Mouse (Mus musculus): ENCODE results near the gene Olfr598. TPM values are rescaled to one million over a fixed set of nuclear protein-coding genes. Genes with fewer than 3 reads are reported as not detected.

Gene Olfr598
- polyA plus RNA-seq (2014; fragmentation: Illumina TruSeq; extraction: RNeasy Lipid Tissue Mini Kit (QIAGEN cat#74804); ENCODE audit: low read depth, low replicate concordance) = not detected

GRCm38 (mm10) chr7:103323268-103323667 is at the start of gene Olfr598:
Gene Olfr598 (plus strand): TSS chr7:103323568.

GRCm38 (mm10) chr7:103305348-103305747 is 18.0 kb upstream of the Olfr598 start, which contains the start of gene Olfr596:
Gene Olfr596 (plus strand): TSS chr7:103305648.

GRCm38 (mm10) chr7:103316015-103316414 is 7.4 kb upstream of the Olfr598 start, which contains the start of gene Olfr597:
Gene Olfr597 (plus strand): TSS chr7:103316315.

GRCm38 (mm10) chr7:103335617-103336016 is 12.2 kb downstream of the Olfr598 start, which contains the start of gene Olfr599:
Gene Olfr599 (plus strand): TSS chr7:103335917.

GRCm38 (mm10) chr7:103349569-103349968 is 26.2 kb downstream of the Olfr598 start, which contains the start of gene Olfr600:
Gene Olfr600 (minus strand): TSS chr7:103349669.

GRCm38 (mm10) chr7:103362555-103362954 is 39.2 kb downstream of the Olfr598 start, which contains the start of gene Olfr601:
Gene Olfr601 (minus strand): TSS chr7:103362655.

Other genes starting within 250 kb of the Olfr598 start
- gene Olfr584, start 241.7 kb upstream of the Olfr598 start, polyA plus RNA-seq (2014; fragmentation: Illumina TruSeq; extraction: RNeasy Lipid Tissue Mini Kit (QIAGEN cat#74804); ENCODE audit: low read depth, low replicate concordance) = not detected
- gene Olfr585, start 225.8 kb upstream of the Olfr598 start, polyA plus RNA-seq (2014; fragmentation: Illumina TruSeq; extraction: RNeasy Lipid Tissue Mini Kit (QIAGEN cat#74804); ENCODE audit: low read depth, low replicate concordance) = not detected
- gene Olfr586, start 197.9 kb upstream of the Olfr598 start, polyA plus RNA-seq (2014; fragmentation: Illumina TruSeq; extraction: RNeasy Lipid Tissue Mini Kit (QIAGEN cat#74804); ENCODE audit: low read depth, low replicate concordance) = not detected
- gene Olfr588-ps1, start 182.7 kb upstream of the Olfr598 start, polyA plus RNA-seq (2014; fragmentation: Illumina TruSeq; extraction: RNeasy Lipid Tissue Mini Kit (QIAGEN cat#74804); ENCODE audit: low read depth, low replicate concordance) = not detected
- gene Olfr589, start 167.2 kb upstream of the Olfr598 start, polyA plus RNA-seq (2014; fragmentation: Illumina TruSeq; extraction: RNeasy Lipid Tissue Mini Kit (QIAGEN cat#74804); ENCODE audit: low read depth, low replicate concordance) = not detected
- gene Olfr591, start 145.2 kb upstream of the Olfr598 start, polyA plus RNA-seq (2014; fragmentation: Illumina TruSeq; extraction: RNeasy Lipid Tissue Mini Kit (QIAGEN cat#74804); ENCODE audit: low read depth, low replicate concordance) = not detected
- not detected for gene Olfr592, start 138.8 kb upstream of the Olfr598 start, polyA plus RNA-seq (2014; fragmentation: Illumina TruSeq; extraction: RNeasy Lipid Tissue Mini Kit (QIAGEN cat#74804); ENCODE audit: low read depth, low replicate concordance)
- gene Olfr593, start 111.7 kb upstream of the Olfr598 start, polyA plus RNA-seq (2014; fragmentation: Illumina TruSeq; extraction: RNeasy Lipid Tissue Mini Kit (QIAGEN cat#74804); ENCODE audit: low read depth, low replicate concordance) = not detected
- gene Olfr594, start 106.6 kb upstream of the Olfr598 start, polyA plus RNA-seq (2014; fragmentation: Illumina TruSeq; extraction: RNeasy Lipid Tissue Mini Kit (QIAGEN cat#74804); ENCODE audit: low read depth, low replicate concordance) = not detected
- gene Usp17ld, start 71.1 kb upstream of the Olfr598 start, polyA plus RNA-seq (2014; fragmentation: Illumina TruSeq; extraction: RNeasy Lipid Tissue Mini Kit (QIAGEN cat#74804); ENCODE audit: low read depth, low replicate concordance) = not detected
- not detected for gene Olfr596, start 17.9 kb upstream of the Olfr598 start, polyA plus RNA-seq (2014; fragmentation: Illumina TruSeq; extraction: RNeasy Lipid Tissue Mini Kit (QIAGEN cat#74804); ENCODE audit: low read depth, low replicate concordance)
- gene Olfr597, start 7.3 kb upstream of the Olfr598 start, polyA plus RNA-seq (2014; fragmentation: Illumina TruSeq; extraction: RNeasy Lipid Tissue Mini Kit (QIAGEN cat#74804); ENCODE audit: low read depth, low replicate concordance) = not detected
- gene Olfr599, start 12.3 kb downstream of the Olfr598 start, polyA plus RNA-seq (2014; fragmentation: Illumina TruSeq; extraction: RNeasy Lipid Tissue Mini Kit (QIAGEN cat#74804); ENCODE audit: low read depth, low replicate concordance) = not detected
- not detected for gene Olfr600, start 26.1 kb downstream of the Olfr598 start, polyA plus RNA-seq (2014; fragmentation: Illumina TruSeq; extraction: RNeasy Lipid Tissue Mini Kit (QIAGEN cat#74804); ENCODE audit: low read depth, low replicate concordance)
- not detected for gene Olfr601, start 39.1 kb downstream of the Olfr598 start, polyA plus RNA-seq (2014; fragmentation: Illumina TruSeq; extraction: RNeasy Lipid Tissue Mini Kit (QIAGEN cat#74804); ENCODE audit: low read depth, low replicate concordance)
- gene Olfr603, start 62.6 kb downstream of the Olfr598 start, polyA plus RNA-seq (2014; fragmentation: Illumina TruSeq; extraction: RNeasy Lipid Tissue Mini Kit (QIAGEN cat#74804); ENCODE audit: low read depth, low replicate concordance) = not detected
- gene Usp17lc, start 91.5 kb downstream of the Olfr598 start, polyA plus RNA-seq (2014; fragmentation: Illumina TruSeq; extraction: RNeasy Lipid Tissue Mini Kit (QIAGEN cat#74804); ENCODE audit: low read depth, low replicate concordance) = not detected
- not detected for gene Olfr605, start 121.9 kb downstream of the Olfr598 start, polyA plus RNA-seq (2014; fragmentation: Illumina TruSeq; extraction: RNeasy Lipid Tissue Mini Kit (QIAGEN cat#74804); ENCODE audit: low read depth, low replicate concordance)
- not detected for gene Olfr606, start 125.5 kb downstream of the Olfr598 start, polyA plus RNA-seq (2014; fragmentation: Illumina TruSeq; extraction: RNeasy Lipid Tissue Mini Kit (QIAGEN cat#74804); ENCODE audit: low read depth, low replicate concordance)
- not detected for gene Olfr607, start 140.6 kb downstream of the Olfr598 start, polyA plus RNA-seq (2014; fragmentation: Illumina TruSeq; extraction: RNeasy Lipid Tissue Mini Kit (QIAGEN cat#74804); ENCODE audit: low read depth, low replicate concordance)
- gene Olfr608, start 146.3 kb downstream of the Olfr598 start, polyA plus RNA-seq (2014; fragmentation: Illumina TruSeq; extraction: RNeasy Lipid Tissue Mini Kit (QIAGEN cat#74804); ENCODE audit: low read depth, low replicate concordance) = not detected
- gene Olfr609, start 174.5 kb downstream of the Olfr598 start, polyA plus RNA-seq (2014; fragmentation: Illumina TruSeq; extraction: RNeasy Lipid Tissue Mini Kit (QIAGEN cat#74804); ENCODE audit: low read depth, low replicate concordance) = not detected
- not detected for gene Olfr610, start 188.6 kb downstream of the Olfr598 start, polyA plus RNA-seq (2014; fragmentation: Illumina TruSeq; extraction: RNeasy Lipid Tissue Mini Kit (QIAGEN cat#74804); ENCODE audit: low read depth, low replicate concordance)
- not detected for gene Olfr611, start 197.3 kb downstream of the Olfr598 start, polyA plus RNA-seq (2014; fragmentation: Illumina TruSeq; extraction: RNeasy Lipid Tissue Mini Kit (QIAGEN cat#74804); ENCODE audit: low read depth, low replicate concordance)
- gene Olfr612, start 219.1 kb downstream of the Olfr598 start, polyA plus RNA-seq (2014; fragmentation: Illumina TruSeq; extraction: RNeasy Lipid Tissue Mini Kit (QIAGEN cat#74804); ENCODE audit: low read depth, low replicate concordance) = not detected
- gene Olfr613, start 224.5 kb downstream of the Olfr598 start, polyA plus RNA-seq (2014; fragmentation: Illumina TruSeq; extraction: RNeasy Lipid Tissue Mini Kit (QIAGEN cat#74804); ENCODE audit: low read depth, low replicate concordance) = not detected
- not detected for gene Olfr615, start 232.5 kb downstream of the Olfr598 start, polyA plus RNA-seq (2014; fragmentation: Illumina TruSeq; extraction: RNeasy Lipid Tissue Mini Kit (QIAGEN cat#74804); ENCODE audit: low read depth, low replicate concordance)
- gene Olfr616, start 245.6 kb downstream of the Olfr598 start, polyA plus RNA-seq (2014; fragmentation: Illumina TruSeq; extraction: RNeasy Lipid Tissue Mini Kit (QIAGEN cat#74804); ENCODE audit: low read depth, low replicate concordance) = not detected
- not detected for gene Olfr617, start 249.5 kb downstream of the Olfr598 start, polyA plus RNA-seq (2014; fragmentation: Illumina TruSeq; extraction: RNeasy Lipid Tissue Mini Kit (QIAGEN cat#74804); ENCODE audit: low read depth, low replicate concordance)